Mouse (Mus musculus): ENCODE results near the gene Tbc1d5. TPM values are rescaled to one million over a fixed set of nuclear protein-coding genes. Genes with fewer than 3 reads are reported as not detected.
A peak's percentile ranks its signal among the peaks of the same experiment; 100 is the strongest.
"Not testable (repeated sequence)": the region's sequence is repeated elsewhere in the genome, so short reads cannot be mapped to it uniquely, and the experiment has no call there.

Tbc1d5 gene
- total RNA-seq, 2 experiments from 2014 or later, result 18.4 to 19.7 TPM

- no peak for DNase-seq (ENCODE audit: low spot score in 2 of 2)
Measured at GRCm38 (mm10) chr17:50752753-50753152, 426.4 kb downstream of the Tbc1d5 start.

- DNase-seq (ENCODE audit: low spot score in 2 of 2), result no peak
Measured at GRCm38 (mm10) chr17:50751911-50752310, 427.2 kb downstream of the Tbc1d5 start.

GRCm38 (mm10) chr17:50750874-50751273 lies 428.3 kb downstream of the Tbc1d5 start:
- DNase-seq (ENCODE audit: low spot score in 2 of 2), result no peak

DNA sequence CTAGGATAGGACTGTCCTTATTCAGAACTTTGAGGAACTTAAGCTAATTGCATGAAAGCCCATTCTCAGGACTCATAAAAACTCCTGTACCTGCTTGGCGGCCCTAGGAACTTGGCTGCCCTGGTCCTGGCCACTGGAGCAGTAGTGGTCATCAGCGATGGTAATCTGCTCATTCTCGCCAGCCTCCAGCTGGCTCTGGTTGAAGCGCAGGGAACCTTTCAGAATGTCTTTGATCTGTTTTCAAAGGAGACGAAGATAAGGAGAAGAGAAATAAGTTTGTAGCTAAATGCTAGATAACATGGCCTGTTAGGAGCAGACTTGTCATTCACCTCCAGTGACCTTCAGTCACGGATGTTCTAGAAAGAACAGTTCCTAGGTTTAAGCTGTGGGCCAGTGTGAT lies 437.8 kb downstream of the Tbc1d5 start:
- DNase-seq (ENCODE audit: low spot score in 2 of 2), result no peak

- DNase-seq (ENCODE audit: low spot score in 2 of 2), result no peak
Measured at GRCm38 (mm10) chr17:50740804-50741203, 438.3 kb downstream of the Tbc1d5 start.

- DNase-seq (ENCODE audit: low spot score in 2 of 2), result no peak
Measured at GRCm38 (mm10) chr17:50738476-50738875, 440.7 kb downstream of the Tbc1d5 start.

- no peak for DNase-seq (ENCODE audit: low spot score in 2 of 2)
Measured at GRCm38 (mm10) chr17:50737068-50737467, 442.1 kb downstream of the Tbc1d5 start.

DNA sequence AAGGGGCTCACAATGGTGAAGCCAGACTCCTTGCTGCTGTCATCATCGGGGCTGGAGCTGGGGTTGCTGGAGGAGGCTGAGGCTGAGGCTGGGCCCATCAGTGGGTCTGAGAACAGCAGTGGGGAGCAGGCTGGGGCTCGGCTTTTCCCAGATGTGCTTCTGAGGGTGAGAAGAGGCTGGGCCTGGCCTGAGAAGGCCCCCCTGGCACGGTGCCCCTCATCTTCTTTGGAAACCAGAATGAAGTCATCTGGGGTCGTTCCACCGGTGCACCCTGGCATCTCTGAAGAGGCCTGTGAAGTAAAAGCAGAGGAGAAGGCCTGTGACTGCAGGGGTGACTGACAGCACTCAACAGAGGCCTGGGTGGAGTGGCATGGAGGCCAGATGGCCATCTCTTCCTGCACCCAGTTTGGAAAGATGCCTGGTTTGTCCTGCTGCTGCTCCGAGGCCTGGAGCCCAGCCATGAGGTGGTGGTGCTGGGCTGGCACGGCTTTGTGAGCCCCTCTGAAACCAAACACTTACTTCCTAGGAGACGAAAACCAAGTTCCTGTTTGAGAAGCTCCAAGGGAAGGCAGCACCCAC lies 443.1 kb downstream of the Tbc1d5 start:
- peak in 1 of 2 experiments; percentile 21 for DNase-seq (ENCODE audit: low spot score in 2 of 2)

GRCm38 (mm10) chr17:50735382-50735954 lies 443.7 kb downstream of the Tbc1d5 start:
- DNase-seq (ENCODE audit: low spot score in 2 of 2), result no peak

DNA sequence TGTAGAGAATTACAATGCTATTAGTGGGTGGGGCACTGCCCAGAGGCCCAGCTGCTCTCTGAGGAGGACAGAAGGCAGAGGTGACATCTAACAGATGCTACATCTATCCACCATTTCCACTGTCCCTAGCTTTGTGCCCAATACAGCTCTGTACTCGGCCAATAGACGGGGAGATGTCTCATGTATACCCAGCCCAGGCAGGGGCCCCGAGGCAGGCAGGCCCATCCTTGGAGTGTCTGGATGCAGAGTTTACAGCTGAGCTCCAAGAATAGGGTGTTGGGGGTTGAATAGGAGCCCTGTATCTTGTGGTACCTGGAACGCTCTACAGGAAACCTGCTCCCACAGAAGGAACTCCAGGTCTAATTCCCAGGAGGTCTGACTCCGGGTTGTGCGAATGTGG lies 444.4 kb downstream of the Tbc1d5 start:
- no peak for DNase-seq (ENCODE audit: low spot score in 2 of 2)

DNA sequence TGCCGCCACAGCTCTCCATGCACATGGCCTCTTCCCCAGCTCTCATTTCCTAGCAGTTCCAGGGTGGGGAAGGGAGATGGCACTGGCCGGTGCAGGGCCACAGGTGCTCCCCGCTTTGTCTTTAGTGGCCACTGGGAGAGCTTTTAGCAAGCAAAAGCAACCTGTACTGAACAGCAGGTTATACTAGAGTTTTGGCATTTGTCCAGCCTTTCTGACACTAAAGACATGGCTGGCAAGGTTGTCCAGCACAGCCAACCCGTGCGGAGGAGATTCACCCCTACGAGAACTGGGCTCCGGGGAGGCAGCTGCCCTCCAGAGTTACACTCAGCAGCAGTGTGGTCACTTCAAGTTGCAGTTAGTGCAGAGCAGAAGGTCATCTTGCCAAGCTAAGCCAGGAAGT lies 445.8 kb downstream of the Tbc1d5 start:
- DNase-seq (ENCODE audit: low spot score in 2 of 2), result no peak

- no peak for DNase-seq (ENCODE audit: low spot score in 2 of 2)
Measured at GRCm38 (mm10) chr17:50731876-50732275, 447.3 kb downstream of the Tbc1d5 start.

DNA sequence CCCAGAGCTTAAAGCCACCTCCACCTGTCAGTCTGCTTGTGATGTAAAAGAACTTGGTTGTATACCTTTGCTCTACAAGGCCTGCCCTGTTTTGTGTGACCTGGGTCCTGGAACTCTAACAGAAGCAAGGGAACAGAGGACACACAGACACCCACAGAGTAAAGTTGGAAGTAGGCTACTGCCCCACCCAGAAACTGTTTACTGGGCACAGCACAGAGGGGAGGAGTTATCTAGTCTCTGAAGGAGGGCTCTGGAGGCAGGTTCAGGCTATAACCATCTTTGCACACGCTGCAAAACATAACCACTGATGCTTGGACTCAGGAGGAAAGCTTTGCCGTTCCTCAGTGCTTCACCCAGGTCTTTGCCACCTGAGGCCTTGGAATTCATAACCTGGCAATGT lies 448.3 kb downstream of the Tbc1d5 start:
- DNase-seq (ENCODE audit: low spot score in 2 of 2), result no peak

- no peak for DNase-seq (ENCODE audit: low spot score in 2 of 2)
Measured at GRCm38 (mm10) chr17:50729577-50729976, 449.6 kb downstream of the Tbc1d5 start.

DNA sequence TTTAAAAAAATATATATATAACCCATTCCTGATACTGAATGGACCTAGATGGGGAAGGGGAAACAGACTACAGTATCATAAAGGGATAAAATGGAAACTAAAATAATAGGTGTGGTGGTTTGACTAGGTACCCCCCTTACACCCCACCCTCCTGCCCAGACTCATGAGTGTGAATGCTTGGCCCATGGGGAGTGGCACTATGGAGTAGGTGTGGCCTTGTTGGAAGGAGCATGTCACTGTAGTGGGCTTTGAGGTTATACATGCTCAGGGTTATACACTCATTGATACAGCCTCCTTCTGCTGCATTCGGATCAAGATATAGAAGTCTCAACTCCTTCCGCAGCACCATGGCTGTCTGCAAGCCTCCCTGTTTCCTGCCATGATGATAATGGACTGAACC lies 450.1 kb downstream of the Tbc1d5 start:
- no peak for DNase-seq (ENCODE audit: low spot score in 2 of 2)

DNA sequence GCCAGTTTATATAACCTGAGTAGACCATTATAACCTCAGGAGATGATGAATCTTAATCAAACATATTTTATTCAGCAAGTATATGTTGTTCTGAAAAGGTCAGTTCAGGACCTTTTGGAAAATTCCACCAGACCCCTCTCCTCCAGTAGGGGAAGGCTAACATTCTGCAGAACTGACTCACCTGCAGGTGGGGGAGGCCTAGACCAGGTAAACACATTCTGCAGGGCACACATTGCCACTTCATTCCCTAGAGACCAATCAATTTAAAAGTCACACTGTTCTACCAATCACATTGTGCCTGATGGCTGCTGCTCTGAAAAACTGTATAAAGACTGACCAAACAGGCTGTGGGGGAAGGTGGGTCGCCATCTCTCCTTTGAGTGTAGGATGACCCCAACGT lies 452.9 kb downstream of the Tbc1d5 start:
- DNase-seq (ENCODE audit: low spot score in 2 of 2), result no peak

- DNase-seq (ENCODE audit: low spot score in 2 of 2), result no peak
Measured at GRCm38 (mm10) chr17:50724376-50724775, 454.8 kb downstream of the Tbc1d5 start.

DNA sequence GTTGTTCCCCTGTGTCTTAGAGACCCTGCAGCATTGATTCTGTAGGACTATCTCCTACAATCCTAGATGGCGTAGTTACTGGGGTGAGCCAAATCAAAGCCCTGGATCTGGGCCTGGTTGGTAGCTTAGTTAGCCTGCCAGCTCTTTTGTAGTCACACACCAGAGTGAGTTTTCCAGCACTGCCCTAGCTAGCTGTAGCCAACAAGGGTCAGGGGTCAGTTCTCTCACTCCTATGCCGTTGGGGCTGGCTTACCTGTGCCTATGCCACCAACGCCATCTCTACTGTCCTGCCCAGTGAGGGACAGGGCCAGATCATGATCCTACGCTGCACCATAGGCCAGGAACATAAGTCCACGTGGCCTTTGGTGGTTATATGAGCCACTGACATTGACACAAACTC lies 461.6 kb downstream of the Tbc1d5 start:
- no peak for DNase-seq (ENCODE audit: low spot score in 2 of 2)

DNA sequence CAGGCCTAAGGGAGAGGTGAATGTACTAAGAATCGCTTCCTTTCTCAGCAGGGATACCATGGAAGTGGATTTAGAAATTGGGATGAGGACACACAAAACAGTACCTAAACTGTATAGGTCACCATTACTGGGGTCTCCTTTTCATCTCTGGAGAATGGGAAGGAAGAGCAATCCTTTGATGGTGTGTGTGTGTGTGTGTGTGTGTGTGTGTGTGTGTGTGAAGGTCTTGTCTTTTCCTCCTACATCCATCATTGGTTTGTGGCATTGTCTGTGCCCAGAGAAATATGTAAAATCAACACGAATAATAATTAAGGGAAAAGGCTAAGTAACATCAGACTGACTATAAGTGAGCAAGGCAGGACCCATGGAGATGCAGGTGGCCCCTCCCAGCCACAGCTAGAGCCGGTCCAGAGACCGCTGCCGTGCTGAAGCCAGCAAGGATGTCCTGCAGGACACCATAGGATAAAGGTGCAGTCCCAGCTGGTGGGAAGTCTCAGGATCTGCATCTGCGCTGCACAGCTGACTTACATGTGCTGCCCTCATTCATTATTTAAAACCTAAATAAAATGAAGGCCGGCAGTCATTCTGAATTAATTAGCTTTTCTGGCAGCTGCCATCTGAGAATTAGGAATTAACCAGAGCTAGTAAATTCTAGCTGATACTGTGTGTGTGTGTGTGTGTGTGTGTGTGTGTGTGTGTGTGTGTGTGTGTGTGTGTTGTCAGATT lies 468.5 kb downstream of the Tbc1d5 start:
- DNase-seq (ENCODE audit: low spot score in 2 of 2), result no peak

DNA sequence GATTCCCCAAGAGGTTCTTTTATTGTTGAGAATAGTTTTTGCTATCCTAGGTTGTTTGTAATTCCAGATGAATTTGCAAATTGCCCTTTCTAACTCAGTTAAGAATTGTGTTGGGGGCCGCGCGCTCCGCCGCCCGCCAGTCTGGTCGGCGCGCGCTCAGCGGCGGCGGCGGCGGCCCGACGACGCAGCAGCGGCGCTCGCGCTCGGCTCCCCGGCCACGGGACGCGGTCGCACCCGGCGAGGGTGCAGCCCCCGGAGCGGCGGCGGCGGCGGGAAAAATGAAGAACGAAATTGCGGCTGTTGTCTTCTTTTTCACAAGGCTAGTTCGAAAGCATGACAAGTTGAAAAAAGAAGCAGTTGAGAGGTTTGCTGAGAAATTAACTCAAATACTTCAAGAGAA lies 480.7 kb downstream of the Tbc1d5 start:
- DNase-seq (ENCODE audit: low spot score in 2 of 2), result not testable (repeated sequence)

DNA sequence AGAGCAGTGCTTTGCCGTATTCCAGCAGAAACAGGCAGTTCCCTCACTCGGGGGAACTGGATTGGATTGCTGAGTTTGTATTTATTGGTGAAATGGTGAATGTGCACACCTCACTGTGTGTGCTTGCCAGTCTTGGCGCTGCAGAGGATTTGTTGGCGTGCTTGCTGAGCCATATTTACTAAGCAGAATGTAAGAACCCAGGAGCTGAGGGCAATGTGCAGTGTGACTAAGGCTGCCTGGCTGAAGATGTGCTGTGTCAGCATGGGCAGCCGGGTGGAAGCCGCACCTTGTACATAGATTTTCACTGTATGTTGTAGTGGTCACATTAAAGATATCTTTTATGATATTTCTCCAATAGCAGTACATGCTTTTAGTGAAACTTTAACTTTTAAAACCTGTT lies 491.0 kb downstream of the Tbc1d5 start:
- peak in 1 of 2 experiments; percentile 18 for DNase-seq (ENCODE audit: low spot score in 2 of 2)

GRCm38 (mm10) chr17:50687670-50688069 lies 491.5 kb downstream of the Tbc1d5 start:
- no peak for DNase-seq (ENCODE audit: low spot score in 2 of 2)

All from layer of hippocampus, postnatal 10 days (tissue).